Mouse (Mus musculus): ENCODE results near the gene Hist1h2aa.
A peak's percentile ranks its signal among the peaks of the same experiment; 100 is the strongest.

The Hist1h2aa gene

GRCm38 (mm10) chr13:23942861-23943260, 8.6 kb downstream of the Hist1h2aa start:
- DNase-seq (ENCODE audit: low spot score in 2 of 2): no peak

GRCm38 (mm10) chr13:23946254-23946653, 12.0 kb downstream of the Hist1h2aa start:
- no peak for DNase-seq (ENCODE audit: low spot score in 2 of 2)

- no peak for DNase-seq (ENCODE audit: low spot score in 2 of 2)
Measured at GRCm38 (mm10) chr13:23949484-23950246, 15.4 kb downstream of the Hist1h2aa start.

- DNase-seq (ENCODE audit: low spot score in 2 of 2): peak; percentile 9 to 61
Measured at GRCm38 (mm10) chr13:23950928-23951327, 16.7 kb downstream of the Hist1h2aa start.

- DNase-seq (ENCODE audit: low spot score in 2 of 2): no peak
Measured at GRCm38 (mm10) chr13:23959776-23960175, 25.5 kb downstream of the Hist1h2aa start.

- no peak for DNase-seq (ENCODE audit: low spot score in 2 of 2)
Measured at GRCm38 (mm10) chr13:23964909-23965308, 30.6 kb downstream of the Hist1h2aa start.

- DNase-seq (ENCODE audit: low spot score in 2 of 2): no peak
Measured at GRCm38 (mm10) chr13:23971870-23972269, 37.6 kb downstream of the Hist1h2aa start.

GRCm38 (mm10) chr13:23972271-23972670, 38.0 kb downstream of the Hist1h2aa start:
- no peak for DNase-seq (ENCODE audit: low spot score in 2 of 2)

Measured in spleen, postnatal 10 days (tissue).